Mouse (Mus musculus): ENCODE measurements around the gene Apoa2.

DNA sequence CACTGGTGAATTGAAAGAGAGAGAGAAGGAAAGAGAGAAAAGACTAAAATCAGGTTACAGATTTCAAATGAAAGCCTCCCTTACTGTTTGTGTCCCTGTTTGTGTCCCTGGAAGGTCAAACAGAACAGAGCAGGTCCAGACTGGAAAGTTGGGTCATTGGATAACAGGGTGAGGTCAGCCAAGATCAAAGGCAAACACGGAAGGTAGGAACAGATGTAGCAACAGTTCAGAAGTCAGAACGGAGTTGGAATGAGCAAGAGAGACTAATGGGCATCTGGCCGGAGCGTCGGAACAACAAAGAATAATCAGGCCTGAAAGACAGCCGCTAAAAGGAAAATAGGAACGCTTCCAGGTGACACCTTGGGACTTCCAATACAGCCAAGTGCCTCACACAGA lies 20.6 kb upstream of the Apoa2 start:
- TF ChIP-seq CTCF (conservative IDR thresholded peaks at IDR 0.05; ENCODE audit: insufficient read depth, insufficient read length, low read depth, low read length) (no peak), POLR2A (IDR thresholded peaks at IDR 0.05; ENCODE audit: low read depth, low read length) (no peak)
